Mouse (Mus musculus): ENCODE results near the gene Necap1.

GRCm38 (mm10) chr6:122872800-122873199 lies 1.5 kb upstream of the Necap1 start:
- TF ChIP-seq CTCF (conservative IDR thresholded peaks at IDR 0.05; ENCODE audit: low read length), result no peak
- TF ChIP-seq POU5F1 (IDR thresholded peaks at IDR 0.05; ENCODE audit: borderline replicate concordance, low read length), result no peak
